Mouse (Mus musculus) E14TG2a.4 (cell line): ENCODE measurements around the gene Abca3.

ENCODE experiments used
- CTCF ChIP-seq: conservative IDR thresholded peaks from 2 replicates; pipeline ENCODE4 v1.5.1; 2014; ENCODE audit warnings: low read length
- POU5F1 ChIP-seq: IDR thresholded peaks from 2 replicates; pipeline ENCODE4 v1.6.1; 2014; ENCODE audit warnings: low read length, borderline replicate concordance

DNA sequence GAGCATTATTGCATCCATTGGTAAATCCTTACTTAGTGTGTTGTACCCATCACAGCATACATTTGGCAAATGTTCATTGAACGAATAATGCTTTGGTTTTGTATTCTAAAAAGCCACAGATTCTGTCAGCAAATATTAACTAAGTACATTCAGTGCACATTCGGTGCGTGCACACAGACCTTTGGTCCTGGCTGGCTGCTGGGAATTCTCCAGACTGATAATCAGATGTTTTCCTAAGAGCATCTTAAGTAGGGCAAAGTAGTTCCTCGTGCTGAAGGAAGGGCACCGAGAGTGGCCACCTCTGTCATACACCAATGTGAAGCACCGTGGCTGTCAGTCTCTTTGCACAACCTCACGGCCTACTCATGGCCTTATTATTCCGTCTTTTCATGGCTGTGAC lies 7.3 kb downstream of the Abca3 start:
- no peak for TF ChIP-seq CTCF
- no peak for TF ChIP-seq POU5F1
